Mouse (Mus musculus): ENCODE data around the gene Tprgl. TPM values are rescaled to one million over a fixed set of nuclear protein-coding genes. Genes with fewer than 3 reads are reported as not detected.

Tprgl gene
- polyA plus RNA-seq, 1 experiment from 2014 or later: 206 TPM

DNA sequence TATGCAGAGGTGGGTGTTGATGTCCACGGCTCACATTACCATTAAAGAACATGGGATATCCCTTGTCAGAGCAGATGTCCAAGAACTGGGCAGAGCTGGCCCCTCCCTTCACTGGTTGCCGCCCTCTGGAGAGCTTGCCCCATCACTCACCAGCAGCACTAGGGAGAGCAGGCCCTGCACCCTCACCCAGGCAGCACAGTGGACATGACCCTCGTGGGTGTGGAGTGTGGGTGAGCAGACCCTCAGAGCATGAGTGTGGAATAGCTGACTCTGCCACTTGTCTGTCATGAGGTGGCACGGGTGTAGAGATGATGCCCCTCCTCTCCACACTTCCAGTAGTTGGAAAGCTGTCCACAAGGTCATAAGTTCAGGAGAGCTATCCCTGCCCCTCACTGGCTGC, 25.7 kb downstream of the Tprgl start:
- no peak overlapping the region for H3K9ac ChIP-seq
- no peaks in the 10 kb centered on the region for H3K9me3 ChIP-seq
- no peak overlapping the region for H3K4me3 ChIP-seq
- H3K4me2 ChIP-seq: no peak overlapping the region
- no peaks in the 10 kb centered on the region for H3K36me3 ChIP-seq (replicated peaks)
- WGBS: 70% methylated on average over 4 of the region's 4 CpGs
- H3K4me1 ChIP-seq: peaks cover 6% of the 10 kb centered on the region
- H3K27ac ChIP-seq: no peak overlapping the region
- peaks cover 46% of the 10 kb centered on the region for H3K27me3 ChIP-seq (replicated peaks)
- no peak for ATAC-seq (replicated peaks)

DNA sequence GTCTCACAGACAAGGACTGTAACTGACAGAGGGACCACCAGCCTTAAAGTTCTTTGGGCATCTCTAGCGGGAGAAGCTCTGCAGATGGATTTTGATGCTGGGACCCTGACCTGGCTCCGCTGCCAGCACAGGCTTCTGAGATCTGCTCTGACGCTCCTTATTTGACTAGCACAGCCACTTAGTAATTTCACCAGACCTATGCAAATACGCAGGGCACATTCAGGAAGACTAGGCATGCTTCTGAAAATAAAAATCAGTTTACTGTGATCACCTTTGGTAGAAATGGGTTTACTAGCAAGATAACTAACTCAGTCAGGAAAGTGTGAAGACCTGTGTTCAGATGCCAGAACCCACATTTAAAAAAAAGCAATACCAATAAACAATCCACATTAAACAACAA, 28.6 kb downstream of the Tprgl start:
- no peak for ATAC-seq (replicated peaks)
- H3K4me3 ChIP-seq: no peak overlapping the region
- peaks cover 17% of the 10 kb centered on the region for H3K27me3 ChIP-seq (replicated peaks)
- H3K36me3 ChIP-seq (replicated peaks): no peaks in the 10 kb centered on the region
- H3K27ac ChIP-seq: no peak overlapping the region
- no peaks in the 10 kb centered on the region for H3K4me1 ChIP-seq
- WGBS: 82% methylated on average over 4 of the region's 4 CpGs
- H3K9ac ChIP-seq: no peak overlapping the region
- H3K9me3 ChIP-seq: no peaks in the 10 kb centered on the region
- no peak overlapping the region for H3K4me2 ChIP-seq

DNA sequence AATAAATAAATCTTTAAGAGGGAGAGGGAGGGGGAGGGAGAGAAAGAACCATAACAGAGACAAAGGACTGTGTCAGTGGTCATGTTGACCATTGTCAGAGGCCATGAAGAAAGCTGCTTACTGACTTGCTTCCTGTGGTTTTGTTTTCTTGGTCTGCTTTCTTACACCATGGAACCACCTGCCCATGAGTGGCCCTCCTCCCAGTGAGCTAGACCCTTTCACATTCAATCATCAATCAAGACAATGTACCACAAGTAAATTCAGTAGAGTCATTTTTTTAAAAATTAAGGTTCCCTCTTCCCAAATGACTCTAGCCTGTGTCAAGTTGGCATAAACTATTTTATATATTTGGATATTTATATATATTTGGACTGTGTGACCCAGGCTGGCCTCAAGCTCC, 30.5 kb downstream of the Tprgl start:
- ATAC-seq (replicated peaks): no peak
- Histone ChIP-seq H3K27me3 (replicated peaks) (no peaks in the 10 kb centered on the region; the same call in 1 of the 2 replicates), H3K4me2 (no peak overlapping the region), H3K9me3 (no peaks in the 10 kb centered on the region), H3K4me1 (no peaks in the 10 kb centered on the region), H3K27ac (no peak overlapping the region), H3K36me3 (replicated peaks) (no peaks in the 10 kb centered on the region), H3K9ac (no peak overlapping the region), H3K4me3 (no peak overlapping the region)

GRCm38 (mm10) chr4:154127273-154127672, 33.2 kb downstream of the Tprgl start:
- WGBS: 75% methylated on average over 3 of the region's 3 CpGs
- no peak overlapping the region for H3K27ac ChIP-seq
- H3K4me1 ChIP-seq: no peaks in the 10 kb centered on the region
- no peaks in the 10 kb centered on the region for H3K9me3 ChIP-seq
- H3K9ac ChIP-seq: no peak overlapping the region
- H3K36me3 ChIP-seq (replicated peaks): no peaks in the 10 kb centered on the region
- H3K4me2 ChIP-seq: no peak overlapping the region
- no peaks in the 10 kb centered on the region for H3K27me3 ChIP-seq (replicated peaks)
- no peak for ATAC-seq (replicated peaks)
- H3K4me3 ChIP-seq: no peak overlapping the region

DNA sequence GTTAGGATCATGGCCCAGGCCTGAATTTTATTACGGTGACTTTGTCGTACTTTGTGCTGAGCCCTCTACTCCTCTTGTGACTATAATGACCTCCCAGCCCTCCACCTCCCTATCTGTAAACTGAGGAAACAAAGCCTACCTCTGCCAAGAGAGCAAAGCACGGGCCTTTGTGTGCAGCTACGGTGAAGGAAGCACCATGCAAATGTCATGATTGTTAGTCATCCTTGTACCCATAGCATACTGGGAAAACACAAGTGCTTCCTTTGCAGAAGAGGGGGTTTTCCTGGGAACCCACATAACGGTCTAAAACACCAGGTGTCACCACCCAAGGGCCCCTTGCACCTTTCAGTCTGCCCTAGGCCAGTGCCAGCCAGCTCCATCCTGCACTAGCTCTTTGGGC, 35.3 kb downstream of the Tprgl start:
- H3K9ac ChIP-seq: no peak overlapping the region
- no peaks in the 10 kb centered on the region for H3K9me3 ChIP-seq
- WGBS: 83% methylated on average over 5 of the region's 5 CpGs
- no peak overlapping the region for H3K4me3 ChIP-seq
- H3K36me3 ChIP-seq (replicated peaks): no peaks in the 10 kb centered on the region
- H3K27me3 ChIP-seq (replicated peaks): no peaks in the 10 kb centered on the region
- no peak overlapping the region for H3K27ac ChIP-seq
- no peak for ATAC-seq (replicated peaks)
- no peak overlapping the region for H3K4me2 ChIP-seq
- H3K4me1 ChIP-seq: no peaks in the 10 kb centered on the region

GRCm38 (mm10) chr4:154123553-154123952, 36.9 kb downstream of the Tprgl start:
- no peaks in the 10 kb centered on the region for H3K36me3 ChIP-seq (replicated peaks)
- 84% methylated on average over 6 of the region's 6 CpGs for WGBS
- H3K4me3 ChIP-seq: no peak overlapping the region

GRCm38 (mm10) chr4:154122374-154122773, 38.1 kb downstream of the Tprgl start:
- Histone ChIP-seq H3K4me3 (no peak overlapping the region), H3K9me3 (no peaks in the 10 kb centered on the region), H3K27me3 (replicated peaks) (no peaks in the 10 kb centered on the region), H3K4me1 (no peaks in the 10 kb centered on the region), H3K4me2 (no peak overlapping the region), H3K36me3 (replicated peaks) (no peaks in the 10 kb centered on the region), H3K9ac (no peak overlapping the region), H3K27ac (no peak overlapping the region)
- 70% methylated on average over 7 of the region's 7 CpGs for WGBS
- ATAC-seq (replicated peaks): no peak

More at GRCm38 (mm10) chr4:154123553-154123952, 36.9 kb downstream of the Tprgl start:
- Histone ChIP-seq H3K9ac (no peak overlapping the region), H3K27me3 (replicated peaks) (no peaks in the 10 kb centered on the region), H3K4me2 (no peak overlapping the region), H3K27ac (no peak overlapping the region), H3K9me3 (no peaks in the 10 kb centered on the region), H3K4me1 (no peaks in the 10 kb centered on the region)
- ATAC-seq (replicated peaks): no peak

DNA sequence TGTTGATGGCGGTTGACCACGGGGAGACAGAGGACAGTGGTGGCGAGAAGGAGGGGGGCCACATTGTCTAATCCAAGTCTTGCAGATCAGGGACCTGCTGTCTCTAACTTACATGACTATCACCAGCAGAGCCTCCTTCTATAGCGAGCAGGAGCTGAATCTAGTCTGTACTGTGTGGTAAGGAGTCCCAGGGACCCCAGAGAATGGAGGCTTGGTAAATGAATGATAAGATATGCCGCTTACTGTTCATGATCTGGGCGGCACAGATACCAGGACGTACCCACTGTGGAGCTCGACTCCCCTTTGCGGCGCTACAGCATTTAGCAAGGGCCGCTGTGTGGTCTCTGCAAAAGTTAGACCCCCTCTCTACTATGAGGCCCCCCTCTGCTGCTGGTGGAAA, 38.7 kb downstream of the Tprgl start:
- Histone ChIP-seq H3K4me2 (no peak overlapping the region), H3K36me3 (replicated peaks) (no peaks in the 10 kb centered on the region), H3K9me3 (no peaks in the 10 kb centered on the region), H3K27me3 (replicated peaks) (no peaks in the 10 kb centered on the region), H3K27ac (no peak overlapping the region), H3K9ac (no peak overlapping the region), H3K4me1 (no peaks in the 10 kb centered on the region), H3K4me3 (no peak overlapping the region)
- no peak for ATAC-seq (replicated peaks)
- 76% methylated on average over 11 of the region's 11 CpGs for whole genome bisulfite sequencing

GRCm38 (mm10) chr4:154119208-154119607, 41.3 kb downstream of the Tprgl start:
- Histone ChIP-seq H3K4me2 (no peak overlapping the region), H3K27me3 (replicated peaks) (no peaks in the 10 kb centered on the region), H3K36me3 (replicated peaks) (no peaks in the 10 kb centered on the region), H3K9ac (no peak overlapping the region), H3K4me1 (no peaks in the 10 kb centered on the region), H3K9me3 (no peaks in the 10 kb centered on the region), H3K27ac (no peak overlapping the region), H3K4me3 (no peak overlapping the region)
- 85% methylated on average over 9 of the region's 9 CpGs for WGBS
- ATAC-seq (replicated peaks): no peak

- Histone ChIP-seq H3K4me3 (no peak overlapping the region), H3K9ac (no peak overlapping the region), H3K4me2 (no peak overlapping the region), H3K9me3 (no peaks in the 10 kb centered on the region), H3K27me3 (replicated peaks) (no peaks in the 10 kb centered on the region), H3K36me3 (replicated peaks) (no peaks in the 10 kb centered on the region), H3K27ac (no peak overlapping the region), H3K4me1 (no peaks in the 10 kb centered on the region)
- ATAC-seq (replicated peaks): no peak
- WGBS: 65% methylated on average over 9 of the region's 9 CpGs
These were observed 41.7 kb downstream of the Tprgl start for GRCm38 (mm10) chr4:154118782-154119181.

DNA sequence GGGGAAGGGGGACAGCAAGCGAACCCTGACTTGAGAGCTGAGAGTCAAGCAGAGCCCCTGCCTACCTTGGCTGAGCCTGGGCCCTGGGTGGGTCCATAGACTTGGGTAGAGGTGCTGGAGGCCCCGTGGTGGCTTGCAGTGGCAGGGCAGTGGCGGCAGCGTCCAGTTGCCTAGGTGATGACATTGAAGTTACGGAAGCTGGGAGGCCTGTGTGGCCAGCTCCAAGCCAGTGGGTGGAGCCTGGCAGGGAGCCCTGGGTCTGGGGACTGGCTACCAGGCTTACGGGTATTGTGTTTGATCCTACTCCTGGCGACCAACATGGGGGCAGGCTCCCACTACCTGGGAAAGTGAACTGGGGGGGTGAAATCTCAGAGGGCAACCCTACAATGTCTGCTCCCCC, 44.0 kb downstream of the Tprgl start:
- Histone ChIP-seq H3K36me3 (replicated peaks) (no peaks in the 10 kb centered on the region), H3K9ac (no peak overlapping the region), H3K27me3 (replicated peaks) (no peaks in the 10 kb centered on the region), H3K9me3 (no peaks in the 10 kb centered on the region), H3K4me1 (no peaks in the 10 kb centered on the region), H3K27ac (no peak overlapping the region), H3K4me3 (no peak overlapping the region), H3K4me2 (no peak overlapping the region)
- ATAC-seq (replicated peaks): no peak
- WGBS: 38% methylated on average over 7 of the region's 7 CpGs

GRCm38 (mm10) chr4:154109850-154110243, 50.6 kb downstream of the Tprgl start:
- Histone ChIP-seq H3K27ac (no peak overlapping the region), H3K4me2 (no peak overlapping the region), H3K27me3 (replicated peaks) (peaks cover 2% of the 10 kb centered on the region; the same call in 1 of the 2 replicates), H3K9me3 (no peaks in the 10 kb centered on the region), H3K36me3 (replicated peaks) (no peaks in the 10 kb centered on the region), H3K4me1 (no peaks in the 10 kb centered on the region; the same call in 1 of the 2 replicates), H3K9ac (no peak overlapping the region), H3K4me3 (no peak overlapping the region)
- no peak for ATAC-seq (replicated peaks)
- WGBS: 82% methylated on average over 11 of the region's 11 CpGs

DNA sequence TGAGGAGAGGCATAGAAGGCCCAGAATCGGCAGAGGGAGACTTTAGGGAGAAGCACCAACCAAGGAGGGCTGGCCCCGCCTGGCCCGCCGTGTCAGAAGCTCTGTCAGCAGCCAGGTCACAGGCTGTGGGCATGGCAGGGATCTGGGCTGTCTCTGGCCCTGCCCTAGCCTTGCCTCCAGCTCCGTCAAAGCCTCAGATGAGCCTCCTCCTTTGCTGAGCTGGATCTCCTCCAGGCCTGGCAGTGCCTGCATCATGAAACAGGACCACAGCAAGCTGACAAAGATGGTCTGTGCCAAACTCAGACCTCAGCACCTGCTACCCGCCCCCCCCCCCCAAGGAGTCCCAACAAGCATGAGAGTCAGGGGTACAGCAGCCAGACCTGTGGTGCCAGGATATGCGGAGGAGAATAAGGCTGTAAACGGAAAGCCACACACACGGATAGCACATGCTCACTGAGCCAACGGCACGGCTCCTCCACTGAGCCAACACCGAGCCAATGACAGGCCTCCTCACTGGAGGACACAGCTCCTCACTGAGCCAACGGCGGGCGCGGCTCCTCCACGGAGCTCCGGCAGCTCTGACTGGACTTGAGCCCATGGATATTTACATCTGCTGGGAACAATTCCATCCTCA, 51.1 kb downstream of the Tprgl start:
- no peaks in the 10 kb centered on the region for H3K9me3 ChIP-seq
- no peak overlapping the region for H3K4me3 ChIP-seq
- no peaks in the 10 kb centered on the region; the same call in 1 of the 2 replicates for H3K4me1 ChIP-seq
- no peak overlapping the region for H3K4me2 ChIP-seq
- no peaks in the 10 kb centered on the region for H3K36me3 ChIP-seq (replicated peaks)
- H3K27ac ChIP-seq: no peak overlapping the region
- no peak for ATAC-seq (replicated peaks)
- H3K9ac ChIP-seq: no peak overlapping the region
- H3K27me3 ChIP-seq (replicated peaks): peaks cover 2% of the 10 kb centered on the region; the same call in 1 of the 2 replicates
- WGBS: 58% methylated on average over 18 of the region's 18 CpGs

Measured in midbrain, embryonic 15.5 days (tissue).